Mouse (Mus musculus): ENCODE results near the gene Klf5. TPM values are rescaled to one million over a fixed set of nuclear protein-coding genes. Genes with fewer than 3 reads are reported as not detected.

Gene Klf5
- total RNA-seq, 2 experiments from 2014 or later: 14.0 to 16.9 TPM

GRCm38 (mm10) chr14:99304997-99305792 is 6.7 kb downstream of the Klf5 start:
- intact Hi-C loops (cut with DNase I): loop anchor here (5.0 to 10.0 kb wide), 2 partner anchors 442 to 560 kb away; no protein-coding TSS in a partner anchor
- DNase-seq (ENCODE audit: low spot score in 2 of 2): no peak

GRCm38 (mm10) chr14:99306410-99306809 is 7.9 kb downstream of the Klf5 start:
- intact Hi-C loops (cut with DNase I): loop anchor here (10.0 kb wide), 1 partner anchor 558 kb away; no protein-coding TSS in a partner anchor
- DNase-seq (ENCODE audit: low spot score in 2 of 2): no peak

- intact Hi-C loops (cut with DNase I): loop anchor here (10.0 kb wide), 1 partner anchor 555 kb away; no protein-coding TSS in a partner anchor
- no peak for DNase-seq (ENCODE audit: low spot score in 2 of 2)
Measured at GRCm38 (mm10) chr14:99309606-99310005, 11.1 kb downstream of the Klf5 start.

- intact Hi-C loops (cut with DNase I): no loop called here
- DNase-seq (ENCODE audit: low spot score in 2 of 2): no peak
Measured at GRCm38 (mm10) chr14:99310358-99310757, 11.9 kb downstream of the Klf5 start.

- intact Hi-C loops (cut with DNase I): no loop called here
- DNase-seq (ENCODE audit: low spot score in 2 of 2): no peak
Measured at GRCm38 (mm10) chr14:99313062-99313461, 14.6 kb downstream of the Klf5 start.

- DNase-seq (ENCODE audit: low spot score in 2 of 2): no peak
- intact Hi-C loops (cut with DNase I): no loop called here
Measured at GRCm38 (mm10) chr14:99316275-99316674, 17.8 kb downstream of the Klf5 start.

GRCm38 (mm10) chr14:99320736-99321135 is 22.2 kb downstream of the Klf5 start:
- intact Hi-C loops (cut with DNase I): no loop called here
- DNase-seq (ENCODE audit: low spot score in 2 of 2): no peak

GRCm38 (mm10) chr14:99323376-99323775 is 24.9 kb downstream of the Klf5 start:
- DNase-seq (ENCODE audit: low spot score in 2 of 2): no peak
- intact Hi-C loops (cut with DNase I): no loop called here

- no peak for DNase-seq (ENCODE audit: low spot score in 2 of 2)
- intact Hi-C loops (cut with DNase I): no loop called here
Measured at GRCm38 (mm10) chr14:99324523-99324922, 26.0 kb downstream of the Klf5 start.

- intact Hi-C loops (cut with DNase I): no loop called here
Measured at GRCm38 (mm10) chr14:99325597-99326472, 27.3 kb downstream of the Klf5 start.

GRCm38 (mm10) chr14:99336598-99336997 is 38.1 kb downstream of the Klf5 start:
- DNase-seq (ENCODE audit: low spot score in 2 of 2): no peak
- intact Hi-C loops (cut with DNase I): no loop called here

More at GRCm38 (mm10) chr14:99325597-99326472, 27.3 kb downstream of the Klf5 start:
- DNase-seq (ENCODE audit: low spot score in 2 of 2): peak in 1 of 2 experiments; percentile 21

- intact Hi-C loops (cut with DNase I): no loop called here
- no peak for DNase-seq (ENCODE audit: low spot score in 2 of 2)
Measured at GRCm38 (mm10) chr14:99339021-99339420, 40.5 kb downstream of the Klf5 start.

- intact Hi-C loops (cut with DNase I): no loop called here
- no peak for DNase-seq (ENCODE audit: low spot score in 2 of 2)
Measured at GRCm38 (mm10) chr14:99339681-99340522, 41.4 kb downstream of the Klf5 start.

GRCm38 (mm10) chr14:99340703-99341102 is 42.2 kb downstream of the Klf5 start:
- intact Hi-C loops (cut with DNase I): no loop called here
- DNase-seq (ENCODE audit: low spot score in 2 of 2): no peak

- DNase-seq (ENCODE audit: low spot score in 2 of 2): no peak
- intact Hi-C loops (cut with DNase I): no loop called here
Measured at GRCm38 (mm10) chr14:99348175-99348764, 49.8 kb downstream of the Klf5 start.

- intact Hi-C loops (cut with DNase I): no loop called here
- DNase-seq (ENCODE audit: low spot score in 2 of 2): no peak
Measured at GRCm38 (mm10) chr14:99349606-99350005, 51.1 kb downstream of the Klf5 start.

GRCm38 (mm10) chr14:99352989-99353388 is 54.5 kb downstream of the Klf5 start:
- no peak for DNase-seq (ENCODE audit: low spot score in 2 of 2)
- intact Hi-C loops (cut with DNase I): no loop called here

GRCm38 (mm10) chr14:99354046-99354445 is 55.6 kb downstream of the Klf5 start:
- DNase-seq (ENCODE audit: low spot score in 2 of 2): no peak
- intact Hi-C loops (cut with DNase I): no loop called here

All from left cerebral cortex, postnatal 25 days (tissue).